8 mouse cellular contexts compared by ENCODE assay signal in the genomic region with DNA sequence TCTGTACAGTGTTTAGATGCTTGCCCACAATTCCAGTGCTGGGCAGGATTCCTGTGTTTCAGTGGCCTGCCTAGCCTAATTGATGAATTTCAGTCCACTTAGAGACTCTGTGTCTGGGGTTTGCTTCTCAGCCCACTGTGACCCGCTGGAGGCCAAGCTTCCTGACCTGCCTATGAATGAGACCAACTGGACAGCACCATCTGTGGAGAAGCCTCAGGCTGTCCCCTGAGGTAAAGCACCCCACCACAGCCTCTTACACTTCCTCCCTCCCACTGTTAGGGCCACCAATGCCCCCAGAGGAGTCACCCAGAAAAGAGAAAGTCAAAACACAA. TPM values are rescaled to one million over a fixed set of nuclear protein-coding genes. Genes with fewer than 3 reads are reported as not detected.
DNase-seq lines count a peak whose midpoint lies in the region; ATAC-seq and TF ChIP-seq lines count a peak whose summit lies in the region.

No protein-coding gene starts in this region.

- peak overlapping the region; percentile 19; the same call in 1 of the 2 replicates for H3K9ac ChIP-seq in embryonic facial prominence, embryonic 14.5 days (ENCODE audit: low read depth, low read length)
- H3K9ac ChIP-seq in hindbrain, postnatal 0 days (replicated peaks; ENCODE audit: low read length): no peak overlapping the region
- no peak overlapping the region for H3K9ac ChIP-seq in midbrain, postnatal 0 days (replicated peaks; ENCODE audit: low read length, poor library complexity, severe bottlenecking)

- H3K27me3 ChIP-seq in embryonic facial prominence, embryonic 14.5 days (replicated peaks; ENCODE audit: control insufficient read depth, insufficient read depth, low read length): no peaks in the 10 kb centered on the region
- H3K27me3 ChIP-seq in hindbrain, postnatal 0 days (ENCODE audit: insufficient read depth, low read length): no peaks in the 10 kb centered on the region
- no peaks in the 10 kb centered on the region for H3K27me3 ChIP-seq in midbrain, postnatal 0 days (ENCODE audit: insufficient read depth, low read length)

- H3K4me1 ChIP-seq in embryonic facial prominence, embryonic 14.5 days (ENCODE audit: control insufficient read depth, insufficient read depth, low read length): no peaks in the 10 kb centered on the region
- peaks cover 9% of the 10 kb centered on the region; the same call in 1 of the 2 replicates for H3K4me1 ChIP-seq in hindbrain, postnatal 0 days (ENCODE audit: insufficient read depth, low read length)
- peaks cover 5% of the 10 kb centered on the region; the same call in 1 of the 2 replicates for H3K4me1 ChIP-seq in midbrain, postnatal 0 days (ENCODE audit: insufficient read depth, low read length)

- no peak for DNase-seq in left cerebral cortex, adult 2 months (ENCODE audit: extremely low spot score in 1 of 2, low spot score in 2 of 2)
- no peak for DNase-seq in left cerebral cortex, postnatal 10 days (ENCODE audit: extremely low spot score in 1 of 2, low spot score in 2 of 2)
- DNase-seq in embryonic facial prominence, embryonic 14.5 days (ENCODE audit: low spot score): no peak
- DNase-seq in hindbrain, postnatal 0 days (ENCODE audit: low spot score): peak; percentile 16
- peak; percentile 15 for DNase-seq in midbrain, postnatal 0 days (ENCODE audit: low spot score)
- DNase-seq in left cerebral cortex, postnatal 14 days (ENCODE audit: low spot score in 2 of 2): no peak
- no peak for DNase-seq in adrenal gland, adult (ENCODE audit: inconsistent age in 2 of 2, low spot score in 1 of 2)
- no peak for DNase-seq in urinary bladder, adult 18-20 months (ENCODE audit: low spot score in 2 of 2)

- no peaks in the 10 kb centered on the region for H3K9me3 ChIP-seq in embryonic facial prominence, embryonic 14.5 days (ENCODE audit: control insufficient read depth, low read length)
- no peaks in the 10 kb centered on the region for H3K9me3 ChIP-seq in hindbrain, postnatal 0 days (ENCODE audit: low read length)
- no peaks in the 10 kb centered on the region for H3K9me3 ChIP-seq in midbrain, postnatal 0 days (ENCODE audit: low read length)

- intact Hi-C loops in left cerebral cortex, adult 2 months (cut with DNase I): no loop called here
- intact Hi-C loops in left cerebral cortex, postnatal 10 days (cut with DNase I): no loop called here
- intact Hi-C loops in left cerebral cortex, postnatal 14 days (cut with DNase I): no loop called here

- peak overlapping the region; percentile 49 for H3K4me2 ChIP-seq in embryonic facial prominence, embryonic 14.5 days (ENCODE audit: low read depth, low read length)
- peak overlapping the region; percentile 44 for H3K4me2 ChIP-seq in hindbrain, postnatal 0 days (ENCODE audit: low read depth, low read length)
- H3K4me2 ChIP-seq in midbrain, postnatal 0 days (ENCODE audit: low read depth, low read length, poor library complexity, severe bottlenecking): peak overlapping the region; percentile 43

- no peak for TF ChIP-seq CTCF in left cerebral cortex, adult 2 months (IDR thresholded peaks at IDR 0.05)
- no peak for TF ChIP-seq CTCF in hindbrain, postnatal 0 days (IDR thresholded peaks at IDR 0.05; ENCODE audit: low read depth)
- TF ChIP-seq CTCF in midbrain, postnatal 0 days (IDR thresholded peaks at IDR 0.05): no peak

- ATAC-seq in embryonic facial prominence, embryonic 14.5 days (ENCODE audit: low read depth): no peak; the same call in 1 of the 2 replicates
- ATAC-seq in hindbrain, postnatal 0 days: peak; percentile 57
- peak; percentile 67 for ATAC-seq in midbrain, postnatal 0 days (ENCODE audit: low FRiP score)

- WGBS in embryonic facial prominence, embryonic 14.5 days: 16% methylated on average over 1 of the region's 1 CpGs
- WGBS in hindbrain, postnatal 0 days: 13% methylated on average over 1 of the region's 1 CpGs
- 29% methylated on average over 1 of the region's 1 CpGs for WGBS in midbrain, postnatal 0 days

- H3K27ac ChIP-seq in left cerebral cortex, adult 2 months: peak overlapping the region; percentile 67
- 0 out of 2 replicates have a peak overlapping the region, but pooled peaks have one; percentile 61 for H3K27ac ChIP-seq in embryonic facial prominence, embryonic 14.5 days (replicated peaks; ENCODE audit: low read depth, low read length)
- peak overlapping the region; percentile 66 for H3K27ac ChIP-seq in hindbrain, postnatal 0 days
- peak overlapping the region; percentile 59 for H3K27ac ChIP-seq in midbrain, postnatal 0 days (ENCODE audit: low read depth, low read length)

- peak overlapping the region; percentile 27; the same call in 1 of the 2 replicates for H3K4me3 ChIP-seq in left cerebral cortex, adult 2 months
- peak overlapping the region; percentile 26 for H3K4me3 ChIP-seq in embryonic facial prominence, embryonic 14.5 days (ENCODE audit: low read depth, low read length)
- peak overlapping the region; percentile 10 for H3K4me3 ChIP-seq in hindbrain, postnatal 0 days (ENCODE audit: low read length)
- peak overlapping the region; percentile 13; the same call in 1 of the 2 replicates for H3K4me3 ChIP-seq in midbrain, postnatal 0 days (ENCODE audit: low read depth, low read length)

- no peaks in the 10 kb centered on the region for H3K36me3 ChIP-seq in embryonic facial prominence, embryonic 14.5 days (ENCODE audit: control insufficient read depth, insufficient read depth, low read length)
- no peaks in the 10 kb centered on the region for H3K36me3 ChIP-seq in hindbrain, postnatal 0 days (ENCODE audit: insufficient read depth, low read length)
- H3K36me3 ChIP-seq in midbrain, postnatal 0 days (ENCODE audit: insufficient read depth, low read length): no peaks in the 10 kb centered on the region

RNA-seq across cellular contexts. Expression of gene Hsf2bp, which starts 54.8 kb away (rescaled TPM):
- total RNA-seq in left cerebral cortex, adult 2 months (2021): 1 to 10 TPM in 1 of 2 experiments, under 1 TPM in 1; 0.93 to 1.3 TPM
- 1 to 10 TPM in 1 of 2 experiments, under 1 TPM in 1; 0.93 to 1.4 TPM for total RNA-seq in left cerebral cortex, postnatal 10 days (2021)
- polyA plus RNA-seq in embryonic facial prominence, embryonic 14.5 days (2014; fragmentation: Nextera tagmentation; extraction: Ambion mirVana): 1.2 and 1.3 TPM in 2 replicates
- total RNA-seq in hindbrain, postnatal 0 days (2014; rRNA removed): 0.84 TPM in 1 of 2 replicates, not detected in the other
- polyA plus RNA-seq in hindbrain, postnatal 0 days (2015; fragmentation: Nextera tagmentation; extraction: Ambion mirVana): 0.55 and 0.58 TPM in 2 replicates
- total RNA-seq in midbrain, postnatal 0 days (2014; rRNA removed): 0.16 TPM in 1 of 2 replicates, not detected in the other
- polyA plus RNA-seq in midbrain, postnatal 0 days (2015; fragmentation: Nextera tagmentation; extraction: Ambion mirVana): 1.3 and 1.4 TPM in 2 replicates
- total RNA-seq in left cerebral cortex, postnatal 14 days (2021): under 1 TPM; 0.68 to 0.80 TPM

RNA-seq across cellular contexts. Expression of gene Rrp1b, which starts 55.1 kb away (rescaled TPM):
- 10 to 100 TPM; 20.6 to 24.5 TPM for total RNA-seq in left cerebral cortex, adult 2 months (2021)
- total RNA-seq in left cerebral cortex, postnatal 10 days (2021): 10 to 100 TPM; 21.2 to 22.3 TPM
- polyA plus RNA-seq in embryonic facial prominence, embryonic 14.5 days (2014; fragmentation: Nextera tagmentation; extraction: Ambion mirVana): 41.9 and 47.9 TPM in 2 replicates
- 18.6 and 30.0 TPM in 2 replicates for total RNA-seq in hindbrain, postnatal 0 days (2014; rRNA removed)
- 32.5 and 38.9 TPM in 2 replicates for polyA plus RNA-seq in hindbrain, postnatal 0 days (2015; fragmentation: Nextera tagmentation; extraction: Ambion mirVana)
- 24.3 and 38.5 TPM in 2 replicates for total RNA-seq in midbrain, postnatal 0 days (2014; rRNA removed)
- polyA plus RNA-seq in midbrain, postnatal 0 days (2015; fragmentation: Nextera tagmentation; extraction: Ambion mirVana): 40.3 and 45.8 TPM in 2 replicates
- total RNA-seq in left cerebral cortex, postnatal 14 days (2021): 10 to 100 TPM; 18.2 to 21.2 TPM

Comparison
In these comparisons a context has a peak if more than half of its experiments do, and no peak if none do; other contexts are left out.
1. DNase-seq: peak in hindbrain, postnatal 0 days (single experiment) and midbrain, postnatal 0 days (single experiment); none in left cerebral cortex, adult 2 months (0 of 2), left cerebral cortex, postnatal 10 days (0 of 2), embryonic facial prominence, embryonic 14.5 days (single experiment), left cerebral cortex, postnatal 14 days (0 of 2), adrenal gland, adult (0 of 2) and urinary bladder, adult 18-20 months (0 of 2).
2. Peak in every context shown above with its lines, with median percentiles within 50 percentile points of each other: H3K27ac ChIP-seq, H3K4me3 ChIP-seq and H3K4me2 ChIP-seq.